Mouse (Mus musculus): Measurements from ENCODE around the gene Nr2c2. TPM values are rescaled to one million over a fixed set of nuclear protein-coding genes. Genes with fewer than 3 reads are reported as not detected.
A peak's percentile ranks its signal among the peaks of the same experiment; 100 is the strongest.

The Nr2c2 gene
- polyA plus RNA-seq, 1 experiment from 2014 or later: 22.3 TPM

DNA sequence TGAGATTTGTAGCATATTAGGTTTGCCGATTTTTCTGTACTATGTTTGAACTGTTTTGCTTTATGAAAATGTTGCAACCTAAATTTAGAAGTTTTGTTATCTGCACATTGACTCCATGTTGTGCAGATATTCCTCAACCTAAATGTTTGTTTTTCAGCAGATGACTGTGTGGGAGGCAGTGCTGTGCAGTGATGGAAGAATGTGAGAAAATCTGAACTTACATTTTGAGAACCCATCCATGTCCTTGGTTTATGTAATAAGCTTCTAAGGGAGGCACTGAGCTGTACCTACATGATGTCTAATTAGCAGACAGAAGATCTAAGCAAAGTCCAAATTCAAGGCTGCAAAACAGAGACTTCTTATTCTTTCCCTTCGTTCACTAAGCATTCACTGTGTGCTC lies 42.4 kb downstream of the Nr2c2 start:
- no peak for DNase-seq (ENCODE audit: low spot score)
- Histone ChIP-seq H3K4me1 (ENCODE audit: control insufficient read depth, insufficient read depth, low read length) (no peaks in the 10 kb centered on the region), H3K9me3 (ENCODE audit: control insufficient read depth, low read length) (no peaks in the 10 kb centered on the region), H3K4me2 (ENCODE audit: low read depth) (no peak overlapping the region), H3K36me3 (ENCODE audit: control insufficient read depth, insufficient read depth, low read length) (no peaks in the 10 kb centered on the region; the same call in 1 of the 2 replicates), H3K27ac (ENCODE audit: low read depth, low read length) (no peak overlapping the region), H3K9ac (ENCODE audit: low read length) (no peak overlapping the region), H3K27me3 (ENCODE audit: control insufficient read depth, insufficient read depth, low read length) (no peaks in the 10 kb centered on the region), H3K4me3 (ENCODE audit: low read depth, low read length) (no peak overlapping the region)
- 88% methylated on average over 2 of the region's 2 CpGs for WGBS
- ATAC-seq (ENCODE audit: insufficient read depth, low FRiP score, low TSS enrichment): no peak

DNA sequence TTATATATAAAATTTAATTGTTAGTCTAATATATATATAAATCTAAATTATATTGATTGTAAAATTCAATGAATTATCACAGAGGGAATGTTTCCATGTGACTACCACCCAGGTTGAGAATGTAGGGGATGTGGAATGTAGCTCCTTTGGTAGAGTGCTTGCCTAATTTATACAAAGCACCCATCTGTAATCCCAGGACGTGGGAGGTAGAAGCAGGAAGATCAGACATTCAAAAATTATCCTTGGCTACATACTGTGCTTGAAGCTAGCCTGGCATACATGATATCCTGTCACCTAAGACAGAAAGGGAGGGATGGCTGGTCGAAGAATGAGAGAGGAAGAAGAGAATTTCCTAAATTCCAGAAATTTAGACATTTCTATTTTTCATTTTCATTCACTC lies 45.2 kb downstream of the Nr2c2 start:
- no peaks in the 10 kb centered on the region for H3K4me1 ChIP-seq (ENCODE audit: control insufficient read depth, insufficient read depth, low read length)
- ATAC-seq (ENCODE audit: insufficient read depth, low FRiP score, low TSS enrichment) (no peak), DNase-seq (ENCODE audit: low spot score) (no peak)
- no peak overlapping the region for H3K9ac ChIP-seq (ENCODE audit: low read length)
- H3K4me2 ChIP-seq (ENCODE audit: low read depth): no peak overlapping the region
- no peaks in the 10 kb centered on the region for H3K9me3 ChIP-seq (ENCODE audit: control insufficient read depth, low read length)
- H3K36me3 ChIP-seq (ENCODE audit: control insufficient read depth, insufficient read depth, low read length): no peaks in the 10 kb centered on the region; the same call in 1 of the 2 replicates
- 75% methylated on average over 2 of the region's 2 CpGs for WGBS
- no peaks in the 10 kb centered on the region for H3K27me3 ChIP-seq (ENCODE audit: control insufficient read depth, insufficient read depth, low read length)
- no peak overlapping the region for H3K27ac ChIP-seq (ENCODE audit: low read depth, low read length)
- no peak overlapping the region for H3K4me3 ChIP-seq (ENCODE audit: low read depth, low read length)

DNA sequence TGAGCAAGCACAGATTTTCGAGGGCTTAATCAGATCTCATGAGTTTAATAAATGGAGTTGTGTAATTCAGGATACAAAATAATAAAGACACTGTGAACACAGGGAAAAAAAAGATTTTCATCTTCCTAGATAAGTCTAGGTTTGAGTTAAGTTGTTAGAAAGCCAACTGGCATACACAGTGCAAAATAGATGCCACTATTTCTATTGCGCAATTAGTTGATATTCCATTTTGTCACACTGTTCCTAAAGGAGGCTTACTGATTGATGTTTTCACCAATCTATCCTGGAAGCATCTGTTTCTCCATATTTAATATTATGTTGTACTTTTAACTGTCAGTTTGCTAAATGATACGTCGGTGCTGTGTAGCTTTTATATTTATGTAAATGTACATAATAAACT lies 54.7 kb downstream of the Nr2c2 start:
- Histone ChIP-seq H3K9me3 (ENCODE audit: control insufficient read depth, low read length) (no peaks in the 10 kb centered on the region), H3K36me3 (ENCODE audit: control insufficient read depth, insufficient read depth, low read length) (peaks cover 4% of the 10 kb centered on the region)
- 96% methylated on average over 4 of the region's 4 CpGs for whole genome bisulfite sequencing

DNA sequence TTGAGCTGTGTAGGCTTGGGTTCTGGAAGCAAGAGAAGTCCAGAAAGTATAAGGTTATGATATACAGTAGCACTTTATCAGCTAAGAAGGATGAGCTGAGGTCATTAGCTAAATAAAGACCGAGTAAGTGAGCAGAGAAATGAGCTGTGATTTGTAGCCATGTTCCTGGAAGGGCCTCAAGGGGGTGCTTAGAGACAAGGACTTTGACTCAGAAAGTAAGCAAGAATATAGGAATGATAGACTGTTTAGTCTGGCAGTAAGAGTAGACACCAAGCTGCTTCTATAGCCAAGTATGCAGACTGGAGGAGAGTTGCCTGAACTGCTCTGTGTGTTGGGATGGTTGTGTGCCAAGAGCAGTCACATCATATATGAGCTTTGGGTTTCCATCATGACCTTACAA lies 62.6 kb downstream of the Nr2c2 start:
- H3K27me3 ChIP-seq (ENCODE audit: control insufficient read depth, insufficient read depth, low read length): no peaks in the 10 kb centered on the region
- WGBS: 87% methylated on average over 1 of the region's 1 CpGs
- ATAC-seq (ENCODE audit: insufficient read depth, low FRiP score, low TSS enrichment): no peak
- H3K36me3 ChIP-seq (ENCODE audit: control insufficient read depth, insufficient read depth, low read length): peaks cover 15% of the 10 kb centered on the region
- H3K27ac ChIP-seq (ENCODE audit: low read depth, low read length): no peak overlapping the region
- DNase-seq (ENCODE audit: low spot score): no peak
- no peak overlapping the region for H3K4me3 ChIP-seq (ENCODE audit: low read depth, low read length)
- no peak overlapping the region for H3K4me2 ChIP-seq (ENCODE audit: low read depth)
- H3K4me1 ChIP-seq (ENCODE audit: control insufficient read depth, insufficient read depth, low read length): no peaks in the 10 kb centered on the region
- H3K9me3 ChIP-seq (ENCODE audit: control insufficient read depth, low read length): no peaks in the 10 kb centered on the region
- H3K9ac ChIP-seq (ENCODE audit: low read length): no peak overlapping the region

More for the DNA sequence above, 54.7 kb downstream of the Nr2c2 start:
- no peak for DNase-seq (ENCODE audit: low spot score)
- Histone ChIP-seq H3K27me3 (ENCODE audit: control insufficient read depth, insufficient read depth, low read length) (no peaks in the 10 kb centered on the region), H3K4me1 (ENCODE audit: control insufficient read depth, insufficient read depth, low read length) (no peaks in the 10 kb centered on the region), H3K4me3 (ENCODE audit: low read depth, low read length) (no peak overlapping the region), H3K9ac (ENCODE audit: low read length) (no peak overlapping the region), H3K4me2 (ENCODE audit: low read depth) (no peak overlapping the region), H3K27ac (ENCODE audit: low read depth, low read length) (no peak overlapping the region)
- no peak for ATAC-seq (ENCODE audit: insufficient read depth, low FRiP score, low TSS enrichment)

DNA sequence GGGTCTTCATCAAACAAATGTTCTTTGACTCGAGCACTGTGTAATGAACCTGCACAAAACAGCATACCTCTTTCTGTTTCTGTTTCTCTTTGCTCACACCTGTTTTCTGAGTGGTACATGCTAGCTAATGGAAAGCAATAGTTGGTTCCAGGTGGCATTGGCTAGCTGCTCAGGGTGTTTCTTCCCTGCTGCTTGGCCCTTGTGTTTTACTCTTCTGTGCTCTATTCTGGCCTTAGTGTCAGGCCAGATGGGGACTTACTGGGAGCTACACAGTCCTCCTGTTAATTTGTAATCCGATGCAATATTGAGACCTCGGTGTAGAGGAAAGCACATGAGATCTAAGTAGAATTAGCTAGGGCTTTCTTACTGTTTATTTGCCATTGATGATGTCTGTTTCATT lies 67.6 kb downstream of the Nr2c2 start:
- Histone ChIP-seq H3K4me3 (ENCODE audit: low read depth, low read length) (no peak overlapping the region), H3K4me1 (ENCODE audit: control insufficient read depth, insufficient read depth, low read length) (no peaks in the 10 kb centered on the region), H3K36me3 (ENCODE audit: control insufficient read depth, insufficient read depth, low read length) (peaks cover 25% of the 10 kb centered on the region), H3K4me2 (ENCODE audit: low read depth) (no peak overlapping the region), H3K9me3 (ENCODE audit: control insufficient read depth, low read length) (no peaks in the 10 kb centered on the region), H3K9ac (ENCODE audit: low read length) (no peak overlapping the region), H3K27me3 (ENCODE audit: control insufficient read depth, insufficient read depth, low read length) (no peaks in the 10 kb centered on the region), H3K27ac (ENCODE audit: low read depth, low read length) (no peak overlapping the region)
- DNase-seq (ENCODE audit: low spot score) (no peak), ATAC-seq (ENCODE audit: insufficient read depth, low FRiP score, low TSS enrichment) (no peak)
- WGBS: 89% methylated on average over 3 of the region's 3 CpGs

DNA sequence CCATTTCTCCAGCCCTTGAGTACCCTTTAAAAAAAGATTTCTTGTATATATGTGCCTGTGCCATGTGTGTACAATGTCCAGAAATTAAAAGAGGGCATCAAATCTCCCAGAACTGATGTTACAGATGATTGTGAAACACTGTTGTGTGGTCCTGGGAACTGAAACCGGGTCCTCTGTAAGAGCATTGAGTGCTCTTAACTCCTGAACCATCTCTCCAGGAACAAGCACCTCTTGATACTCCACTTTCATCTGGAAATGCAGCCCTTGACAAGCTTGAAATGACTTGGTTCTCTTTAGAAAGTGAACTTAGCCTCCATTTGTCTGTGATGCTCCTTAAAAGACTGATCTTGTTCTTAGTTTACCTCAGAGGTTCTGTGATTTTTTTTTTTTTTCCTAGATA lies 71.5 kb downstream of the Nr2c2 start:
- H3K4me1 ChIP-seq (ENCODE audit: control insufficient read depth, insufficient read depth, low read length): no peaks in the 10 kb centered on the region
- H3K9me3 ChIP-seq (ENCODE audit: control insufficient read depth, low read length): no peaks in the 10 kb centered on the region
- DNase-seq (ENCODE audit: low spot score) (no peak), ATAC-seq (ENCODE audit: insufficient read depth, low FRiP score, low TSS enrichment) (no peak)
- H3K27ac ChIP-seq (ENCODE audit: low read depth, low read length): no peak overlapping the region
- H3K4me3 ChIP-seq (ENCODE audit: low read depth, low read length): no peak overlapping the region
- H3K36me3 ChIP-seq (ENCODE audit: control insufficient read depth, insufficient read depth, low read length): peaks cover 19% of the 10 kb centered on the region
- no peak overlapping the region for H3K9ac ChIP-seq (ENCODE audit: low read length)
- H3K27me3 ChIP-seq (ENCODE audit: control insufficient read depth, insufficient read depth, low read length): no peaks in the 10 kb centered on the region
- no peak overlapping the region for H3K4me2 ChIP-seq (ENCODE audit: low read depth)
- 94% methylated on average over 1 of the region's 1 CpGs for WGBS

DNA sequence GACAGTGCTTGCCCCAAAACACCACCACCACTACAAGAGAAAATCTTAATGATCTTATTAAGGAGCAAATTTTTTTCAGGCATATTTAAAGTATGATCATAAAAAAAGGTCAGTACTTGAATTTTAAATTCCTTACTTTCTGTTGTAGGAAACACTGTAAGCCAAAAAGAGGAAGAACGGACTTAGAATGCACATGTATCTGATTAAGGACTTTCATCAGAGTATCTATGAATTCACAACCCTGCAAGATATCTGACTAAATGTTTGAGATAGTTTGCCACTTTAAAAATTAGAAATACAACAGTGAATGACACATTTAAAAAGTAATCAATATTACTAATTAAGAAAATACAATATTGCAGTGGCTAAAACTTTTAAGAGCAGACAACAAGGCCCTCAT lies 85.3 kb downstream of the Nr2c2 start:
- no peaks in the 10 kb centered on the region for H3K9me3 ChIP-seq (ENCODE audit: control insufficient read depth, low read length)
- 100% methylated on average over 1 of the region's 1 CpGs for WGBS
- H3K4me1 ChIP-seq (ENCODE audit: control insufficient read depth, insufficient read depth, low read length): no peaks in the 10 kb centered on the region
- no peak overlapping the region for H3K4me2 ChIP-seq (ENCODE audit: low read depth)
- ATAC-seq (ENCODE audit: insufficient read depth, low FRiP score, low TSS enrichment) (no peak), DNase-seq (ENCODE audit: low spot score) (no peak)
- H3K4me3 ChIP-seq (ENCODE audit: low read depth, low read length): no peak overlapping the region
- H3K27ac ChIP-seq (ENCODE audit: low read depth, low read length): no peak overlapping the region
- H3K9ac ChIP-seq (ENCODE audit: low read length): no peak overlapping the region
- no peaks in the 10 kb centered on the region for H3K27me3 ChIP-seq (ENCODE audit: control insufficient read depth, insufficient read depth, low read length)
- H3K36me3 ChIP-seq (ENCODE audit: control insufficient read depth, insufficient read depth, low read length): peaks cover 7% of the 10 kb centered on the region

DNA sequence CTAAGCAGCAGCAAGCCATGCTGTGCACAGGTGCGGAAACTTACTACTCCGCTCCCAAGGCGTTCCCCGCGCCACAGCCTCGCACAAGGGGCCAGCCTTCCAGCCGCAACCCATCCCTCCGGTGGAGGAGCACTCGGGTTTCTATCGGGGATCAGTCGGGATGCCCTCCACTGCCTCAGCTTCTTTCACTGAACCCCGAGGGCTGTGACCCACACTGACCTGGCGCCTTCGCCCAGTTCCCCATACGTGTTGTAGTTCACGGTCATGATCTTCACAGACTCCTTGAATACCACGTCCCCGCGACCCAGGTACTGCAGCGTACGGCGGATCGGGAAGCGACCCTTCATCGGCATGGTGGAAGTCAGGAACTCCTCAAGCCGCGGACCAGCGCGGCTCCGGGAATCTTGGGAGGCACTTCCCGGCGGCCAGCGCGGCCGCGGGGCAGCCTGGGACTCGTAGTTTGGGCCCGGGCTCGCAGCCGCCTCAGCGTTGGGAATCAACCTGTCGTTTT lies 92.5 kb downstream of the Nr2c2 start, which contains the start of gene Mrps25:
Mrps25 (minus strand) TSS at position 413 of the 511 bp plus-strand sequence.
- Histone ChIP-seq H3K4me1 (ENCODE audit: control insufficient read depth, insufficient read depth, low read length) (peaks cover 8% of the 10 kb centered on the region), H3K4me3 (ENCODE audit: low read depth, low read length) (peak within 1 kb of the TSS; percentile 60), H3K9ac (ENCODE audit: low read length) (peak within 1 kb of the TSS; percentile 59), H3K9me3 (ENCODE audit: control insufficient read depth, low read length) (no peaks in the 10 kb centered on the region), H3K27me3 (ENCODE audit: control insufficient read depth, insufficient read depth, low read length) (no peaks in the 10 kb centered on the region), H3K27ac (ENCODE audit: low read depth, low read length) (no peak within 1 kb of the TSS), H3K4me2 (ENCODE audit: low read depth) (peak within 1 kb of the TSS; percentile 77), H3K36me3 (ENCODE audit: control insufficient read depth, insufficient read depth, low read length) (no peaks in the 10 kb centered on the region)
- under 1% methylated on average over 42 of the region's 42 CpGs for WGBS
- ATAC-seq (ENCODE audit: insufficient read depth, low FRiP score, low TSS enrichment) (peak; percentile 92), DNase-seq (ENCODE audit: low spot score) (peak; percentile 87)

DNA sequence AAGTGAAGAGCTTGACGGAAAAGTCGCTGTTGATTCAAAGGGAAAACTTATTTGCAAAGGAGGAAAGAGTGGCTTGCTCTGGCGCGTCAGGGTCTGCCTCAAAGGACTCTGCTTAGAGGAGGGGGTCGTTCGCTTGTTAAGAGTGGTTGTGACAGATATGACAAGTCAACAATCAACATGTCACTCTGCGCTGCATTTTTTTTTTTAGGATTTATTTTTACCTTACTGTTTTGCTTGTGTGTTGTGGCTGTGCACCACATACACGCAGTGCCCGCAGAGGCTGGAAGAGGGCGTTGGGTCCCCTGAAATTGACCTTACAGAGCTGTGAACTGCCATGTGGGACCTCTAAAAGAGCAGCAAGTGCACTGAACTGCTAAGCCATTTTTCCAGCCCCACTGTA lies 93.0 kb downstream of the Nr2c2 start:
- Histone ChIP-seq H3K36me3 (ENCODE audit: control insufficient read depth, insufficient read depth, low read length) (no peaks in the 10 kb centered on the region), H3K9me3 (ENCODE audit: control insufficient read depth, low read length) (no peaks in the 10 kb centered on the region), H3K4me1 (ENCODE audit: control insufficient read depth, insufficient read depth, low read length) (peaks cover 8% of the 10 kb centered on the region), H3K27me3 (ENCODE audit: control insufficient read depth, insufficient read depth, low read length) (no peaks in the 10 kb centered on the region), H3K9ac (ENCODE audit: low read length) (peak overlapping the region; percentile 59), H3K27ac (ENCODE audit: low read depth, low read length) (no peak overlapping the region), H3K4me2 (ENCODE audit: low read depth) (peak overlapping the region; percentile 77), H3K4me3 (ENCODE audit: low read depth, low read length) (peak overlapping the region; percentile 60)
- WGBS: 8% methylated on average over 10 of the region's 10 CpGs
- DNase-seq (ENCODE audit: low spot score): no peak
- ATAC-seq (ENCODE audit: insufficient read depth, low FRiP score, low TSS enrichment): peak; percentile 51
